Mouse (Mus musculus) ES-E14 (cell line): ENCODE measurements around the gene Nme1.

ENCODE experiments used
- CHD2 ChIP-seq: IDR thresholded peaks from 2 replicates; pipeline ENCODE4 v1.6.1; 2014; ENCODE audit warnings: mild to moderate bottlenecking, low read depth, low read length, inconsistent platforms
- HCFC1 ChIP-seq: IDR thresholded peaks from 2 replicates; pipeline ENCODE4 v1.6.1; 2012; ENCODE audit warnings: low read length, inconsistent platforms, borderline replicate concordance; ENCODE audit not compliant: insufficient read depth
- MAFK ChIP-seq: IDR thresholded peaks from 2 replicates; pipeline ENCODE4 v1.6.1; 2014; ENCODE audit warnings: mild to moderate bottlenecking, low read depth, low read length, inconsistent platforms; ENCODE audit not compliant: insufficient read depth
- ZC3H11A ChIP-seq: IDR thresholded peaks from 2 replicates; pipeline ENCODE4 v1.6.1; 2012; ENCODE audit warnings: low read depth, mild to moderate bottlenecking, inconsistent platforms, low read length, borderline replicate concordance
- ZNF384 ChIP-seq: IDR thresholded peaks from 2 replicates; pipeline ENCODE4 v1.6.1; 2012; ENCODE audit warnings: low read depth, low read length, inconsistent platforms

- TF ChIP-seq HCFC1 (no peak), ZC3H11A (no peak), CHD2 (no peak), MAFK (no peak), ZNF384 (no peak)
These were observed 5.3 kb downstream of the Nme1 start for GRCm38 (mm10) chr11:93963013-93963412.
